Mouse (Mus musculus): ENCODE data around the gene Nhlh2. TPM values are rescaled to one million over a fixed set of nuclear protein-coding genes. Genes with fewer than 3 reads are reported as not detected.

Gene Nhlh2
- total and polyA plus RNA-seq, 2 experiments, result not detected

GRCm38 (mm10) chr3:102063273-102064120, 53.6 kb downstream of the Nhlh2 start:
- TF ChIP-seq CTCF (IDR thresholded peaks at IDR 0.05; ENCODE audit: low read depth, low read length) (no peak), POLR2A (IDR thresholded peaks at IDR 0.05; ENCODE audit: extremely low read depth, insufficient read depth, low read length) (no peak)
- no peak overlapping the region for H3K27ac ChIP-seq (replicated peaks; ENCODE audit: insufficient read depth, low read depth, low read length)
- H3K27me3 ChIP-seq (ENCODE audit: control insufficient read depth, insufficient read depth, low read length), result no peaks in the 10 kb centered on the region
- no peak for DNase-seq (ENCODE audit: extremely low read depth, low read depth, low spot score)
- no peak overlapping the region for H3K9ac ChIP-seq (ENCODE audit: low read depth, low read length)
- WGBS, result 67% methylated on average over 10 of the region's 10 CpGs
- no peak overlapping the region for H3K4me3 ChIP-seq (ENCODE audit: insufficient read depth, low read depth, low read length)
- H3K4me1 ChIP-seq (ENCODE audit: control insufficient read depth, insufficient read depth, low read length), result no peaks in the 10 kb centered on the region
- no peaks in the 10 kb centered on the region for H3K36me3 ChIP-seq (ENCODE audit: control insufficient read depth, insufficient read depth, low read length)
- H3K79me2 ChIP-seq (ENCODE audit: control insufficient read depth, insufficient read depth, low read length), result no peaks in the 10 kb centered on the region

GRCm38 (mm10) chr3:102064566-102064965, 54.7 kb downstream of the Nhlh2 start:
- TF ChIP-seq CTCF (IDR thresholded peaks at IDR 0.05; ENCODE audit: low read depth, low read length) (no peak), POLR2A (IDR thresholded peaks at IDR 0.05; ENCODE audit: extremely low read depth, insufficient read depth, low read length) (no peak)
- no peak for DNase-seq (ENCODE audit: extremely low read depth, low read depth, low spot score)
- Histone ChIP-seq H3K36me3 (ENCODE audit: control insufficient read depth, insufficient read depth, low read length) (no peaks in the 10 kb centered on the region), H3K4me1 (ENCODE audit: control insufficient read depth, insufficient read depth, low read length) (no peaks in the 10 kb centered on the region), H3K4me3 (ENCODE audit: insufficient read depth, low read depth, low read length) (no peak overlapping the region), H3K27me3 (ENCODE audit: control insufficient read depth, insufficient read depth, low read length) (no peaks in the 10 kb centered on the region), H3K9ac (ENCODE audit: low read depth, low read length) (no peak overlapping the region), H3K79me2 (ENCODE audit: control insufficient read depth, insufficient read depth, low read length) (no peaks in the 10 kb centered on the region), H3K27ac (replicated peaks; ENCODE audit: insufficient read depth, low read depth, low read length) (no peak overlapping the region)
- WGBS, result 81% methylated on average over 6 of the region's 6 CpGs

Other genes with a start within 250 kb of the Nhlh2 start
- gene Mab21l3, start 161.1 kb upstream of the Nhlh2 start, total RNA-seq (2014; rRNA removed), result under 0.01 and 0.09 TPM in 2 replicates
- gene Mab21l3, start 161.1 kb upstream of the Nhlh2 start, polyA plus RNA-seq (2012; rRNA removed), result 0.07 TPM in 1 of 2 replicates, not detected in the other
- 3.5 and 3.8 TPM in 2 replicates for gene Slc22a15, start 85.6 kb upstream of the Nhlh2 start, total RNA-seq (2014; rRNA removed)
- 5.8 and 10.5 TPM in 2 replicates for gene Slc22a15, start 85.6 kb upstream of the Nhlh2 start, polyA plus RNA-seq (2012; rRNA removed)
- gene Casq2, start 76.3 kb downstream of the Nhlh2 start, total RNA-seq (2014; rRNA removed), result 0.34 and 0.65 TPM in 2 replicates
- gene Casq2, start 76.3 kb downstream of the Nhlh2 start, polyA plus RNA-seq (2012; rRNA removed), result not detected in 2 replicates
- gene Vangl1, start 194.6 kb downstream of the Nhlh2 start, total RNA-seq (2014; rRNA removed), result 3.6 and 4.6 TPM in 2 replicates
- 7.8 and 8.9 TPM in 2 replicates for gene Vangl1, start 194.6 kb downstream of the Nhlh2 start, polyA plus RNA-seq (2012; rRNA removed)